8 mouse cellular contexts compared by ENCODE assay signal in genomic region chr12:75918914-75919313, GRCm38 (mm10).
DNase-seq lines count a peak whose midpoint lies in the region; ATAC-seq and TF ChIP-seq lines count a peak whose summit lies in the region.

No protein-coding gene starts in this region.

- 0 out of 2 replicates have a peak, but pooled peaks have one; percentile 5 for TF ChIP-seq CTCF in liver, adult 2 months (IDR thresholded peaks at IDR 0.05; ENCODE audit: low read depth, low read length)
- peak; percentile 69 for TF ChIP-seq CTCF in cortical plate, adult 2 months (IDR thresholded peaks at IDR 0.05; ENCODE audit: extremely low read depth, insufficient read depth, low read length)

- H3K36me3 ChIP-seq in liver, adult 2 months (ENCODE audit: control insufficient read depth, insufficient read depth, low read length) = peaks cover 35% of the 10 kb centered on the region
- no peaks in the 10 kb centered on the region for H3K36me3 ChIP-seq in liver, embryonic 12.5 days

- no peak overlapping the region for H3K4me2 ChIP-seq in liver, embryonic 12.5 days

- no peak for ATAC-seq in liver, embryonic 12.5 days
- no peak for ATAC-seq in activated CD4-positive, CD25-positive, alpha-beta regulatory T cell, adult 4 months

- H3K4me1 ChIP-seq in liver, adult 2 months (ENCODE audit: control insufficient read depth, insufficient read depth, low read length) = peaks cover 1% of the 10 kb centered on the region; the same call in 1 of the 2 replicates
- H3K4me1 ChIP-seq in liver, embryonic 12.5 days = no peaks in the 10 kb centered on the region
- no peaks in the 10 kb centered on the region for H3K4me1 ChIP-seq in cortical plate, adult 2 months (ENCODE audit: control insufficient read depth, insufficient read depth, low read length)

- no peaks in the 10 kb centered on the region for H3K9me3 ChIP-seq in liver, embryonic 12.5 days (replicated peaks)

- no peak overlapping the region for H3K27ac ChIP-seq in liver, adult 2 months (replicated peaks; ENCODE audit: insufficient read depth, low read depth, low read length)
- H3K27ac ChIP-seq in liver, embryonic 12.5 days = no peak overlapping the region
- H3K27ac ChIP-seq in cortical plate, adult 2 months (ENCODE audit: insufficient read depth, low read length) = no peak overlapping the region

- H3K4me3 ChIP-seq in liver, adult 2 months (ENCODE audit: insufficient read depth, low read depth, low read length) = no peak overlapping the region
- H3K4me3 ChIP-seq in liver, embryonic 12.5 days = no peak overlapping the region
- no peak overlapping the region for H3K4me3 ChIP-seq in cortical plate, adult 2 months (ENCODE audit: insufficient read depth, low read length)

- peak; percentile 11 for DNase-seq in adrenal gland, postnatal 25 days
- DNase-seq in adrenal gland, adult 18-20 months (ENCODE audit: low spot score in 2 of 2) = no peak
- no peak for DNase-seq in liver, adult 2 months (ENCODE audit: extremely low read depth, low read depth, low spot score)
- DNase-seq in layer of hippocampus, postnatal 25 days (ENCODE audit: extremely low spot score in 1 of 2, low spot score in 1 of 2) = peak; percentile 19 to 55
- DNase-seq in right cerebral cortex, postnatal 10 days (ENCODE audit: low spot score in 2 of 2) = peak; percentile 78 to 80

- no peak overlapping the region for H3K9ac ChIP-seq in liver, adult 2 months (ENCODE audit: low read depth, low read length)
- no peak overlapping the region for H3K9ac ChIP-seq in liver, embryonic 12.5 days

- no peaks in the 10 kb centered on the region for H3K79me2 ChIP-seq in liver, adult 2 months (ENCODE audit: control insufficient read depth, insufficient read depth, low read length)

- no peaks in the 10 kb centered on the region for H3K27me3 ChIP-seq in liver, adult 2 months (ENCODE audit: control insufficient read depth, insufficient read depth, low read length)
- H3K27me3 ChIP-seq in liver, embryonic 12.5 days (replicated peaks) = no peaks in the 10 kb centered on the region

- TF ChIP-seq POLR2A in liver, adult 2 months (IDR thresholded peaks at IDR 0.05; ENCODE audit: extremely low read depth, insufficient read depth, low read length) = no peak
- TF ChIP-seq POLR2A in cortical plate, adult 2 months (IDR thresholded peaks at IDR 0.05; ENCODE audit: extremely low read depth, insufficient read depth, low read length) = no peak

- 89% methylated on average over 6 of the region's 6 CpGs for WGBS in liver, adult 2 months
- 51% methylated on average over 6 of the region's 6 CpGs for WGBS in liver, embryonic 12.5 days (ENCODE audit: insufficient replicate concordance)

Comparison
In these comparisons a context has a peak if more than half of its experiments do, and no peak if none do; other contexts are left out.
1. DNase-seq: peak in adrenal gland, postnatal 25 days (single experiment), layer of hippocampus, postnatal 25 days (2 of 2) and right cerebral cortex, postnatal 10 days (2 of 2); none in adrenal gland, adult 18-20 months (0 of 2) and liver, adult 2 months (single experiment).